Mouse (Mus musculus): Measurements from ENCODE around the gene Ppfibp1. TPM values are rescaled to one million over a fixed set of nuclear protein-coding genes. Genes with fewer than 3 reads are reported as not detected.

Ppfibp1 gene
- polyA plus RNA-seq, 2 experiments: 46.3 to 59.7 TPM

DNA sequence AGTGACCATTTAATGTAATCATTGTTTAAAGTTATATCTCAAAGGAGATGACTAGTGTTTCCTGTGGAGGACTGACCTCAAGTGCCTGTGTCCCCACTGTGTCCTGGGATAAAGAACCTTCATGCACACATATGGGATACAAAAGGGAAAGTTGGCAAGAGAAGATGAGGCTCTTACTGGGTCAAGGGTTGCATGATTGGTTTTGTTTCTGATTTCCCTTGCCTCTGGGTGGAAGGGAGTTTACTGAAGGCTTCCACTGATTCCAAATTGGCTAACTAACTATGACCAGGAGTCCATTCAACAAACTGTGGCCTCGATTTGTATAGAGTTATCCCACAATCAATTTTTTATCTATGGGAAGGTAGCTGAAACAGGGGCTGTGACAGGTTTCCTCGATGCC, 15.3 kb downstream of the Ppfibp1 start:
- Histone ChIP-seq H3K4me2 (replicated peaks; ENCODE audit: low read depth, low read length, severe bottlenecking) (no peak overlapping the region), H3K4me3 (replicated peaks; ENCODE audit: low read length) (no peak overlapping the region), H3K27ac (replicated peaks; ENCODE audit: low read depth, low read length) (no peak overlapping the region), H3K36me3 (ENCODE audit: control insufficient read depth, insufficient read depth, low read length) (no peaks in the 10 kb centered on the region), H3K9ac (ENCODE audit: low read depth, low read length, severe bottlenecking) (no peak overlapping the region), H3K4me1 (ENCODE audit: control insufficient read depth, insufficient read depth, low read length) (no peaks in the 10 kb centered on the region), H3K9me3 (ENCODE audit: control insufficient read depth, low read length) (no peaks in the 10 kb centered on the region), H3K27me3 (ENCODE audit: control insufficient read depth, insufficient read depth, low read length) (no peaks in the 10 kb centered on the region)
- DNase-seq (ENCODE audit: low spot score): no peak
- no peak for TF ChIP-seq POLR2A (IDR thresholded peaks at IDR 0.05; ENCODE audit: borderline replicate concordance, extremely low read depth, insufficient read depth, insufficient read length)
- WGBS: 83% methylated on average over 2 of the region's 2 CpGs
- ATAC-seq (ENCODE audit: low FRiP score, low read depth): no peak

- ATAC-seq (ENCODE audit: low FRiP score, low read depth) (no peak), DNase-seq (ENCODE audit: low spot score) (no peak)
- Histone ChIP-seq H3K9me3 (ENCODE audit: control insufficient read depth, low read length) (no peaks in the 10 kb centered on the region), H3K36me3 (ENCODE audit: control insufficient read depth, insufficient read depth, low read length) (no peaks in the 10 kb centered on the region), H3K27me3 (ENCODE audit: control insufficient read depth, insufficient read depth, low read length) (no peaks in the 10 kb centered on the region), H3K27ac (replicated peaks; ENCODE audit: low read depth, low read length) (no peak overlapping the region), H3K4me3 (replicated peaks; ENCODE audit: low read length) (no peak overlapping the region), H3K9ac (ENCODE audit: low read depth, low read length, severe bottlenecking) (no peak overlapping the region), H3K4me2 (replicated peaks; ENCODE audit: low read depth, low read length, severe bottlenecking) (no peak overlapping the region), H3K4me1 (ENCODE audit: control insufficient read depth, insufficient read depth, low read length) (no peaks in the 10 kb centered on the region)
- 91% methylated on average over 3 of the region's 3 CpGs for WGBS
- TF ChIP-seq POLR2A (IDR thresholded peaks at IDR 0.05; ENCODE audit: borderline replicate concordance, extremely low read depth, insufficient read depth, insufficient read length): no peak
These were observed 16.4 kb downstream of the Ppfibp1 start for GRCm38 (mm10) chr6:146904707-146905106.

- ATAC-seq (ENCODE audit: low FRiP score, low read depth): no peak
- TF ChIP-seq POLR2A (IDR thresholded peaks at IDR 0.05; ENCODE audit: borderline replicate concordance, extremely low read depth, insufficient read depth, insufficient read length): no peak
These were observed 17.9 kb downstream of the Ppfibp1 start for GRCm38 (mm10) chr6:146906000-146906786.

GRCm38 (mm10) chr6:146907061-146907794, 18.9 kb downstream of the Ppfibp1 start:
- 0 out of 2 replicates have a peak, but pooled peaks cover 5% of the 10 kb centered on the region for H3K36me3 ChIP-seq (ENCODE audit: control insufficient read depth, insufficient read depth, low read length)
- no peak overlapping the region for H3K4me2 ChIP-seq (replicated peaks; ENCODE audit: low read depth, low read length, severe bottlenecking)
- ATAC-seq (ENCODE audit: low FRiP score, low read depth) (no peak), DNase-seq (ENCODE audit: low spot score) (no peak)
- H3K27me3 ChIP-seq (ENCODE audit: control insufficient read depth, insufficient read depth, low read length): no peaks in the 10 kb centered on the region
- no peaks in the 10 kb centered on the region for H3K9me3 ChIP-seq (ENCODE audit: control insufficient read depth, low read length)
- no peak overlapping the region for H3K27ac ChIP-seq (replicated peaks; ENCODE audit: low read depth, low read length)
- H3K4me3 ChIP-seq (replicated peaks; ENCODE audit: low read length): no peak overlapping the region
- 80% methylated on average over 5 of the region's 5 CpGs for WGBS
- no peak for TF ChIP-seq POLR2A (IDR thresholded peaks at IDR 0.05; ENCODE audit: borderline replicate concordance, extremely low read depth, insufficient read depth, insufficient read length)
- peaks cover 9% of the 10 kb centered on the region for H3K4me1 ChIP-seq (ENCODE audit: control insufficient read depth, insufficient read depth, low read length)
- H3K9ac ChIP-seq (ENCODE audit: low read depth, low read length, severe bottlenecking): no peak overlapping the region

More at GRCm38 (mm10) chr6:146906000-146906786, 17.9 kb downstream of the Ppfibp1 start:
- 81% methylated on average over 3 of the region's 3 CpGs for WGBS
- H3K27me3 ChIP-seq (ENCODE audit: control insufficient read depth, insufficient read depth, low read length): no peaks in the 10 kb centered on the region
- no peak for DNase-seq (ENCODE audit: low spot score)
- 0 out of 2 replicates have a peak, but pooled peaks cover 5% of the 10 kb centered on the region for H3K36me3 ChIP-seq (ENCODE audit: control insufficient read depth, insufficient read depth, low read length)
- no peak overlapping the region for H3K4me2 ChIP-seq (replicated peaks; ENCODE audit: low read depth, low read length, severe bottlenecking)
- no peak overlapping the region for H3K27ac ChIP-seq (replicated peaks; ENCODE audit: low read depth, low read length)
- no peak overlapping the region for H3K9ac ChIP-seq (ENCODE audit: low read depth, low read length, severe bottlenecking)
- H3K4me3 ChIP-seq (replicated peaks; ENCODE audit: low read length): no peak overlapping the region
- H3K9me3 ChIP-seq (ENCODE audit: control insufficient read depth, low read length): no peaks in the 10 kb centered on the region
- peaks cover 3% of the 10 kb centered on the region; the same call in 1 of the 2 replicates for H3K4me1 ChIP-seq (ENCODE audit: control insufficient read depth, insufficient read depth, low read length)

GRCm38 (mm10) chr6:146907795-146908190, 19.5 kb downstream of the Ppfibp1 start:
- TF ChIP-seq POLR2A (IDR thresholded peaks at IDR 0.05; ENCODE audit: borderline replicate concordance, extremely low read depth, insufficient read depth, insufficient read length): no peak
- H3K4me1 ChIP-seq (ENCODE audit: control insufficient read depth, insufficient read depth, low read length): peaks cover 15% of the 10 kb centered on the region
- H3K4me3 ChIP-seq (replicated peaks; ENCODE audit: low read length): no peak overlapping the region
- H3K9me3 ChIP-seq (ENCODE audit: control insufficient read depth, low read length): no peaks in the 10 kb centered on the region
- no peak overlapping the region for H3K9ac ChIP-seq (ENCODE audit: low read depth, low read length, severe bottlenecking)
- no peaks in the 10 kb centered on the region for H3K27me3 ChIP-seq (ENCODE audit: control insufficient read depth, insufficient read depth, low read length)
- H3K4me2 ChIP-seq (replicated peaks; ENCODE audit: low read depth, low read length, severe bottlenecking): no peak overlapping the region
- DNase-seq (ENCODE audit: low spot score) (no peak), ATAC-seq (ENCODE audit: low FRiP score, low read depth) (no peak)
- 97% methylated on average over 1 of the region's 1 CpGs for whole genome bisulfite sequencing
- H3K27ac ChIP-seq (replicated peaks; ENCODE audit: low read depth, low read length): no peak overlapping the region
- H3K36me3 ChIP-seq (ENCODE audit: control insufficient read depth, insufficient read depth, low read length): 0 out of 2 replicates have a peak, but pooled peaks cover 5% of the 10 kb centered on the region

All from limb, embryonic 14.5 days (tissue).